Mouse (Mus musculus): Measurements from ENCODE around the gene Hspa1l.

DNA sequence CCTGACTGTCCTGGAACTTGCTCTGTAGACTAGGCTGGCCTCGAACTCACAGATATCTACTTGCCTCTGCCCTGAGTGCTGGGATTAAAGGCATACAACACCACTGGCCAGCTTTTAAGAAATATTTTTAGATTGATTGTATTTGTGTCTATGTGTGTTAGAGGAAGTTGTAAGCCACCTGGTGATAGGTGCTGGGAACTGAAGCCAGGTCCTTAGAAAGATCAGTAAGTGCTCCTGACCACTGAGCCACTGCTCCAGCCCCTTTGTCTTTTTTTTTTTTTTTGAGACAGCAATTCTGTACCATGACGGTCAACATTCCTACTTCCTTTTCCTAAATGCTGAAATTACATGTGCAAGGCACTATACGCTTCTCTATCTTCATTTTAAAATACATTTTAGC lies 19.2 kb upstream of the Hspa1l start:
- TF ChIP-seq CTCF (IDR thresholded peaks at IDR 0.05; ENCODE audit: insufficient read depth, low read depth, low read length): no peak
- no peak for TF ChIP-seq POLR2A (IDR thresholded peaks at IDR 0.05; ENCODE audit: insufficient read depth, low read depth, low read length)
